Mouse (Mus musculus) midbrain, embryonic 14.5 days (tissue): Measurements from ENCODE around the gene Slc39a11. TPM values are rescaled to one million over a fixed set of nuclear protein-coding genes. Genes with fewer than 3 reads are reported as not detected.

Experiments used
- ATAC-seq: fragments of 200-750 bp; cut with Nextera tagmentation; 2 replicates; pipeline ENCODE4 v1.8.0; 2017; ENCODE audit warnings: moderate number of reproducible peaks, moderate library complexity; ENCODE audit not compliant: low FRiP score, low TSS enrichment
- DNase-seq: peaks from one replicate; pipeline ENCODE4 v3.0.0-alpha.2; 2015
- H3K27ac ChIP-seq: fragments of 300-500 bp; sonication (generic); replicated peaks from 2 replicates; pipeline ENCODE4 v1.5.1; 2014; ENCODE audit warnings: mild to moderate bottlenecking, low read depth, low read length, moderate library complexity
- H3K27me3 ChIP-seq: fragments of 300-500 bp; sonication (generic); 2 replicates; pipeline ENCODE4 v1.6.1; 2014; ENCODE audit warnings: low read length, control low read depth, mixed read lengths; ENCODE audit not compliant: control insufficient read depth, insufficient read depth
- H3K36me3 ChIP-seq: fragments of 300-500 bp; sonication (generic); 2 replicates; pipeline ENCODE4 v1.6.1; 2014; ENCODE audit warnings: low read length, control low read depth; ENCODE audit not compliant: control insufficient read depth, insufficient read depth
- H3K4me1 ChIP-seq: fragments of 300-500 bp; sonication (generic); 2 replicates; pipeline ENCODE4 v1.6.1; 2014; ENCODE audit warnings: mild to moderate bottlenecking, antibody characterized with exemption, low read length, control low read depth; ENCODE audit not compliant: control insufficient read depth, insufficient read depth
- H3K4me2 ChIP-seq: fragments of 300-500 bp; sonication (generic); 2 replicates; pipeline ENCODE4 v1.6.1; 2014; ENCODE audit warnings: mild to moderate bottlenecking, low read length, moderate library complexity
- H3K4me3 ChIP-seq: fragments of 300-500 bp; sonication (generic); replicated peaks from 2 replicates; pipeline ENCODE4 v1.5.1; 2014; ENCODE audit warnings: low read depth, low read length
- H3K9ac ChIP-seq: fragments of 300-500 bp; sonication (generic); replicated peaks from 2 replicates; pipeline ENCODE4 v1.6.1; 2014; ENCODE audit warnings: mild to moderate bottlenecking, low read length, moderate library complexity
- H3K9me3 ChIP-seq: fragments of 300-500 bp; sonication (generic); 2 replicates; pipeline ENCODE4 v1.6.1; 2016; ENCODE audit warnings: low read length, control low read depth, mixed read lengths; ENCODE audit not compliant: control insufficient read depth
- WGBS: fragments of 180-500 bp; shearing (Covaris S2); extraction: QIAGEN DNeasy Blood & Tissue Kit; methylation state at CpG from one replicate; pipeline ENCODE4 v1.1.7; 2014; 5-methylcytosine and 5-hydroxymethylcytosine counted together
- polyA plus RNA-seq: library from polyadenylated mRNA; unstranded; fragments of >200 nt; fragmentation: Nextera tagmentation; extraction: Ambion mirVana; gene quantifications from 2 replicates; pipeline ENCODE4 v1.2.1, GENCODE M21; 2014

The Slc39a11 gene
- polyA plus RNA-seq, 1 experiment from 2014 or later = 31.1 TPM

DNA sequence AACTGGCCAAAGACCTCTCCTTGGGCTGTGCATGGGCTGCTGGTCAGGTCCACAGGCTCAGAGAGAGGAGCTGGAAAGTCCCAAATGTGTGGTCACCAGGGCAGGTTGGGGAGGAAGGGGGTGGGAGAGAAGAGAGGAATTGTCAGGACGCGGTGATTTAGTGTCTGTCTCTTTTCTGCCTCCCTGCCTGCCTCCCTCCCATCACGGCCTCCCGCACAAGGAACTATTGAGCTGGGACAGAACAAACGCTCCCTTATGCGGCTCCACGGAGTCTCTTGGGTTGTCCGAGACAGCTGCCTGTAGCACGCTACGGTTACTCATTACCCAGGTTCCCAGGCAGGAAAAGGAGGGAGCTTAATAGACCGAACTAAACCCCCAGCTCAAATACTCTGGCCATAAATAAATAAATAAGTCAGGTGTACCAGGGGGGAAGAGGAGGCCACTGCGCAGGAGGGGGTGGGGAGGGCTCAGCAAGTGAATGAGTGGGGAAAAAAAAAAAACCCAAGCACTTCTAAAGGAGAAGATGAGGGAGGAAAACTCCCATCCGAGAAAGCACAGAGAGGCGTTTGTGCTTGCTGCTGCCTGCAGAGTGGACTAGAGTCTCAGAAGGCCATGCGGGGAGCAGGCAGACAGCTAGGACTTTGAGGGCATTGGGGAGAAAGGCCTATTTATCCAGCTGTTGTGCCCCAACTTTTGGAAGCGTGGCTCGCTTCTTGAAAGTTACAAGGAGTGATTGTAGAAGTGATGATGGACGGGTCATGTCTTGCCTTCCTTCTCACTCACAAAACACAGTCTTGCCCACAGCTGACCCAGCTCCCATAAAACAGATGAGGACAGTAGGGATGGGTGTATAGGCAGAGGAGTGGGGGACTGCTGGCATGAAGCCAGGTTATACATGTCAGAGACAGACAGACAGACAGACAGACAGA is 428.3 kb downstream of the Slc39a11 start:
- Histone ChIP-seq H3K27me3 (peaks cover 50% of the 10 kb centered on the region), H3K27ac (peak overlapping the region; percentile 52; the same call in 1 of the 2 replicates), H3K9me3 (no peaks in the 10 kb centered on the region), H3K4me1 (peaks cover 11% of the 10 kb centered on the region), H3K36me3 (no peaks in the 10 kb centered on the region), H3K4me3 (no peak overlapping the region), H3K9ac (no peak overlapping the region), H3K4me2 (peak overlapping the region; percentile 33)
- WGBS = 21% methylated on average over 18 of the region's 18 CpGs
- ATAC-seq (peak; percentile 75; the same call in 1 of the 2 replicates), DNase-seq (peak; percentile 69)

DNA sequence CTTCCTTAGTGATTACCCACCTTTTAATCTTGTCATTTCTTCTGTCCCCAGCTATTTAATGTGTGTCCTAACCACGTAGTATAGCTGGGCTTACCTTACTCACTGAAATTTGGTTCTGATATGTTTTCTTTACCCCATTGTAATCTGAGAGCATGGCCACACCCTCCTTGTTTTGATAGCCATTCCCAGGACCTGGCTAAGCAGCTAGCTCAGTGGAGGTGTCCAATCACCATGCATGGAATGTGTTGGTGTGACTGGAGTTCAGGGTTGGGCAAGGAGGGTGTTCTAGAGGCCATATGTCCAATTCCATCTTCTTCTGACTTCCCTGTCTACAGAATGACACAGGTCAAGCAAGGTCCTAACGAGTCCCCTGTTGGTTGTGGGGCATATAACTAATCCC is 429.2 kb downstream of the Slc39a11 start:
- no peak for ATAC-seq
- H3K27ac ChIP-seq = no peak overlapping the region; the same call in 1 of the 2 replicates

DNA sequence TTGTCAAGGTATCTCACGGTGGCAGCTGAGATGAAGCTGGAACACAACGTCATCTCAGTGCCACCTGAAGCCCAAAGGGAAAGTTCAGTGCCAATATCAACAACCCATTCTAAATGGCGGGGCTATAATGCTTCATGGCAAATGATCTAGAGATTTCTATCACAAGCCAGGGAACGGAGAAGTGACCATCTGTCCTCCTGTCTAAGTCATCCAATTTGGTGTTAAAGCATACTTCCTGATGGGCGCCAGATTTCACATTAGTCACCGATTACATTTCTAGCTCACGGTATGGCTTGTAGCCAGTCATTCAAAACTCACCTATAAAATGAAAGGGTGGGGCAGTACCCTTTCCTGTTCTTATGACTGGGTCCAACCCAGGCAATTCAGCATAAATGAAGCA is 435.1 kb downstream of the Slc39a11 start:
- no peak for DNase-seq
- Histone ChIP-seq H3K27me3 (peaks cover 46% of the 10 kb centered on the region), H3K9ac (no peak overlapping the region), H3K9me3 (no peaks in the 10 kb centered on the region), H3K4me1 (peaks cover 4% of the 10 kb centered on the region; the same call in 1 of the 2 replicates), H3K4me2 (no peak overlapping the region), H3K27ac (no peak overlapping the region), H3K36me3 (no peaks in the 10 kb centered on the region), H3K4me3 (no peak overlapping the region)
- no peak for ATAC-seq
- WGBS = 94% methylated on average over 7 of the region's 7 CpGs

More for the DNA sequence above, 429.2 kb downstream of the Slc39a11 start:
- Histone ChIP-seq H3K4me1 (peaks cover 11% of the 10 kb centered on the region), H3K9ac (no peak overlapping the region), H3K4me2 (no peak overlapping the region), H3K4me3 (no peak overlapping the region), H3K9me3 (no peaks in the 10 kb centered on the region), H3K27me3 (peaks cover 51% of the 10 kb centered on the region), H3K36me3 (no peaks in the 10 kb centered on the region)
- no peak for DNase-seq
- WGBS = 77% methylated on average over 2 of the region's 2 CpGs

DNA sequence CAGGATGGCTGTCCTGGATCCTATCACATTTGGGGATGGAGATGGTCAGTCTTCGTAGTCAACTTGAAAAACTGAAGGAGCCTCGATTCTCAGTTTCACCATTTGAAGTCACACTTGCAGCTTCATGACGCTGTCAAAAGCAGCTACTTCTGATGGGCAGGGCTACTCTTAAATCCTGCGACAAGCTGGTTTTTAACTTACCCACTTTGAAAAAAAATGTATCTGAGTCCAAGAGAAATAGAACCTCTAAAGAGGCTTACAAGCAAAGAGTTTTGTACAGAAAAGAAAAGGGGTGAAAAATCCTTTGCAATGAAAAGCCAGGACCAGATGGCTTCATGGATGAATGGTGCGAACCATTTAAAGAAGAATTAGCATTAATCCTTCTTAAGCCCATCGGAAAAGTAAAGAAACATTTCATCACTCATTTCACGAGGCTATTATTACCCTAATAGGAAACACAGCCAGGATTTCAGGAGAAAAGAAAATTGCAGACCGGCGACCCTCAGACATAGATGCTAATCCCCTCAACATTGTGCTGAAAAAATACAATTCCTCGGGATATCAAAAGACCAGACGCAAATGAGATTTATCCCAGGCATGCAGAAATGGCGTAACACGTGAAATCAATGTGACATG is 437.4 kb downstream of the Slc39a11 start:
- no peak overlapping the region for H3K4me3 ChIP-seq
- H3K27me3 ChIP-seq = peaks cover 55% of the 10 kb centered on the region
- H3K9me3 ChIP-seq = no peaks in the 10 kb centered on the region
- 12% methylated on average over 13 of the region's 13 CpGs for WGBS
- H3K4me1 ChIP-seq = peaks cover 4% of the 10 kb centered on the region; the same call in 1 of the 2 replicates
- no peaks in the 10 kb centered on the region for H3K36me3 ChIP-seq
- ATAC-seq (no peak; the same call in 1 of the 2 replicates), DNase-seq (peak; percentile 74)
- H3K4me2 ChIP-seq = no peak overlapping the region
- no peak overlapping the region for H3K9ac ChIP-seq
- no peak overlapping the region for H3K27ac ChIP-seq

DNA sequence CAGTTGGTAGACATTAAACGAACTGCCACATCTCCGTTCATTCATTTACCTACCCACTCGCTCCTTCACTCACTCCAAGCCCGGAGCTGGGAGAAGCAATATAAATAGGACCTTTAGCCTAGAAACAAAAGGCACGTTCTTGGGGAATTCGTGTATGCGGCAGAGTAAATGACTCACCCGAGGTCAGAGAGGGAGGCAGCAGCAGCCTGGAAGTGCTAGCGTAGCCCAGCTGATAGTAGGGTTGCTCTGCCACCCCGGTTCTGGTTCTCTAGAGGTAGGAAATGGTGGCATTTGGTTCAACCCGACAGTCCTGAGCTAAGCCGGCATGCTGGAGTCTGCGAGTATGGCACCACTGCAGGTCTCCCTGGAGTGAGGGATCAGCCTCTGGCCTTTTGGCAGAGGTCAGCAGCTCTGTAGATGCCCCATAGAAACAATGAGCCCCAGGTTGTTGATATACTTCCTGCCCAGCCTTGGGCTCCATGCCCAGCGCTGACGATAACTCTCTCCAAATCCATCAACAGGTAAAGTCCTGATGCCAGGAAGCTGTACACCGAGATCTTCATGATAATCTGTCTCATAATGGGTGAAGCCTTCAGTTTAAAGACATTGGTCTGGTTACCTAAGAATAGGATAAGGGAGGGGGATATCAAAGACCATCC is 440.5 kb downstream of the Slc39a11 start:
- WGBS = 89% methylated on average over 16 of the region's 16 CpGs
- ATAC-seq = no peak
- no peak overlapping the region for H3K27ac ChIP-seq
- no peak for DNase-seq
- H3K9me3 ChIP-seq = no peaks in the 10 kb centered on the region
- no peaks in the 10 kb centered on the region for H3K36me3 ChIP-seq
- no peak overlapping the region for H3K9ac ChIP-seq
- H3K4me2 ChIP-seq = no peak overlapping the region
- H3K4me1 ChIP-seq = peaks cover 4% of the 10 kb centered on the region; the same call in 1 of the 2 replicates
- H3K27me3 ChIP-seq = peaks cover 62% of the 10 kb centered on the region
- H3K4me3 ChIP-seq = no peak overlapping the region

DNA sequence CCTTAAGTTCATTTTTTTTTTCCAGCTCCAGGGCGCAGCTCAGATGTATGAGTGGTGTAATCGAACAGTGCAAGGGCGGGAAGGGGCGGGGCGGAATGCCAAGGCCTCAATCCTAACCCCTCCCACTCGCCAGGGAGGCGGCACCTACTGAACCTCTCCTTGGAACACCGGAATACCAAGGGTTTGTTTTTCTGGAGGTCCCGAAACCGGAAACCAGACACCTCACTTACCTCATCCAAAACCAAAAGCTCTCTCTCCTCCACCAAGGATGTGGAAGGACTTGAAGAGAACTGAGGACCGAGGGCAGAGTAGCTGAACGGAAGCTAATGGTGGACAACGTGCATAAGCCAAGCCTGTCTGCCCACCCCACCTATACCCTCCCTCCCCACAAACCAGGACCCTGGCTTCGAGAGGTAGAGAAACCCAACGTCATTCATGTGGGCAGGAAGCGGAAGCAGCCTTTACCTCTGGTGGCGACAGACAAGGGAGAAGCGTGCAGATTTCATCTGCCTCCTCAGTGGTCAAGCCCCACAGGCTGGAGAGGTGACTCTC is 441.3 kb downstream of the Slc39a11 start:
- H3K4me2 ChIP-seq = no peak overlapping the region
- H3K27me3 ChIP-seq = peaks cover 61% of the 10 kb centered on the region
- H3K4me3 ChIP-seq = no peak overlapping the region
- no peak overlapping the region for H3K9ac ChIP-seq
- DNase-seq (no peak), ATAC-seq (no peak)
- H3K27ac ChIP-seq = no peak overlapping the region
- peaks cover 4% of the 10 kb centered on the region; the same call in 1 of the 2 replicates for H3K4me1 ChIP-seq
- H3K9me3 ChIP-seq = no peaks in the 10 kb centered on the region
- H3K36me3 ChIP-seq = no peaks in the 10 kb centered on the region
- WGBS = 74% methylated on average over 18 of the region's 18 CpGs

DNA sequence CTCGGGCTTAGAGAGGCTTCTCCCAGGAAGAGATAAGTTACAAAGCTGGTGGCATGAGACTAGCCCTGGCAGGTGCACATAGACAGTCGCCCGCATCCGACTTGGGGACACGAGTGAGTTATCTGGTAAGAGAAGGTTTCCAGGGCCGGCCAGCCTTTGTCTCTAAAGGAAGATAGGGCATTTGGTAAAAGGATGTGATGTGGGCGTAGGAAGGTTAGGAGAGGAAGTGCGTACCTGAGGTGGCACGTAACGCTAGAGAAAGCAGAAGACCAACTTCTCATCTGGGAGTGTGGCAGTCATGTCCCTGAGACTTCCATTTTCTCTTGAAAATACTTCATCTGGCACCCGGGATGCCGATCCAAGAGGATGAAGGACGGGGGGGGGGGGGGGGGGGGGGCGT is 441.9 kb downstream of the Slc39a11 start:
- WGBS = 87% methylated on average over 12 of the region's 14 CpGs
- H3K27me3 ChIP-seq = peaks cover 61% of the 10 kb centered on the region

DNA sequence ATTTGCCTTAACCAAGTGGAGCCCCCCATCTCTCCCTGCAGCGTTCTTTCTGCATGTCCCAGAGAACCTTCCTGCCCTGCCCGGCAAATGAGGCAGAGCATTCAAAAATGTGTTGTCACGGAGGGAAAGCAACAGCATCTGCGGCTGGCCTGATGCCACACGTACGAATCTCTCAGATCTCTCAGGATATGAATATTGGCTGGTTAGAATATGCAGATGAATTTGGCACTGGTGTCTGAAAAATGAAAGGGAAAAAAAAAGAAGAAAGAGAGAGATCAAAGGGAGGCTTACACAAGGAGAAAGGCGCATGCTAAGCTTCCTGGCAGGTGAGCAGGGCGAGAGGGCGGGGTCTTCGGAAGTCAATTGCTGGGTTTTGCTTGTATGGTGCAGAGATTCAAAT is 443.8 kb downstream of the Slc39a11 start:
- ATAC-seq (no peak), DNase-seq (peak; percentile 62)
- H3K27ac ChIP-seq = no peak overlapping the region

More for the DNA sequence above, 441.9 kb downstream of the Slc39a11 start:
- Histone ChIP-seq H3K36me3 (no peaks in the 10 kb centered on the region), H3K27ac (no peak overlapping the region), H3K9me3 (no peaks in the 10 kb centered on the region), H3K4me3 (no peak overlapping the region), H3K9ac (no peak overlapping the region), H3K4me2 (no peak overlapping the region), H3K4me1 (peaks cover 4% of the 10 kb centered on the region; the same call in 1 of the 2 replicates)
- ATAC-seq (no peak), DNase-seq (no peak)

More for the DNA sequence above, 443.8 kb downstream of the Slc39a11 start:
- Histone ChIP-seq H3K4me1 (no peaks in the 10 kb centered on the region; the same call in 1 of the 2 replicates), H3K36me3 (no peaks in the 10 kb centered on the region), H3K9me3 (no peaks in the 10 kb centered on the region), H3K4me2 (no peak overlapping the region), H3K9ac (no peak overlapping the region), H3K4me3 (no peak overlapping the region), H3K27me3 (peaks cover 72% of the 10 kb centered on the region)
- 59% methylated on average over 10 of the region's 10 CpGs for WGBS
